Mouse (Mus musculus): ENCODE results near the gene Gm45785.

Gm45785 gene

GRCm38 (mm10) chr7:140828171-140828881 lies 27.8 kb downstream of the Gm45785 start:
- DNase-seq = peak; percentile 85

- no peak for DNase-seq
Measured at GRCm38 (mm10) chr7:140822731-140823130, 33.4 kb downstream of the Gm45785 start.

- DNase-seq = peak; percentile 86
Measured at GRCm38 (mm10) chr7:140821653-140822329, 34.3 kb downstream of the Gm45785 start, which contains the start of gene Zfp941. Gene Zfp941, minus strand, starts transcription at chr7:140822178.

- peak; percentile 45 for DNase-seq
Measured at GRCm38 (mm10) chr7:140821305-140821652, 34.9 kb downstream of the Gm45785 start.

- no peak for DNase-seq
Measured at GRCm38 (mm10) chr7:140820173-140820572, 36.0 kb downstream of the Gm45785 start.

GRCm38 (mm10) chr7:140812850-140813249 lies 43.3 kb downstream of the Gm45785 start:
- no peak for DNase-seq

GRCm38 (mm10) chr7:140811714-140812113 lies 44.4 kb downstream of the Gm45785 start:
- no peak for DNase-seq

- DNase-seq = no peak
Measured at GRCm38 (mm10) chr7:140810496-140810895, 45.6 kb downstream of the Gm45785 start.

- DNase-seq = no peak
Measured at GRCm38 (mm10) chr7:140805704-140806103, 50.4 kb downstream of the Gm45785 start.

GRCm38 (mm10) chr7:140802629-140803028 lies 53.5 kb downstream of the Gm45785 start:
- DNase-seq = no peak

- DNase-seq = no peak
Measured at GRCm38 (mm10) chr7:140798212-140798611, 57.9 kb downstream of the Gm45785 start.

GRCm38 (mm10) chr7:140797619-140798018 lies 58.5 kb downstream of the Gm45785 start:
- DNase-seq = no peak

- DNase-seq = no peak
Measured at GRCm38 (mm10) chr7:140793541-140793940, 62.6 kb downstream of the Gm45785 start.

GRCm38 (mm10) chr7:140788053-140788435 lies 68.1 kb downstream of the Gm45785 start:
- no peak for DNase-seq

GRCm38 (mm10) chr7:140787406-140788052 lies 68.6 kb downstream of the Gm45785 start, which contains the start of gene Syce1:
Gene Syce1, minus strand, starts transcription at chr7:140787852.
- no peak for DNase-seq

GRCm38 (mm10) chr7:140780548-140780947 lies 75.6 kb downstream of the Gm45785 start:
- no peak for DNase-seq
